Mouse (Mus musculus): ENCODE data around the gene Nlgn1.

DNA sequence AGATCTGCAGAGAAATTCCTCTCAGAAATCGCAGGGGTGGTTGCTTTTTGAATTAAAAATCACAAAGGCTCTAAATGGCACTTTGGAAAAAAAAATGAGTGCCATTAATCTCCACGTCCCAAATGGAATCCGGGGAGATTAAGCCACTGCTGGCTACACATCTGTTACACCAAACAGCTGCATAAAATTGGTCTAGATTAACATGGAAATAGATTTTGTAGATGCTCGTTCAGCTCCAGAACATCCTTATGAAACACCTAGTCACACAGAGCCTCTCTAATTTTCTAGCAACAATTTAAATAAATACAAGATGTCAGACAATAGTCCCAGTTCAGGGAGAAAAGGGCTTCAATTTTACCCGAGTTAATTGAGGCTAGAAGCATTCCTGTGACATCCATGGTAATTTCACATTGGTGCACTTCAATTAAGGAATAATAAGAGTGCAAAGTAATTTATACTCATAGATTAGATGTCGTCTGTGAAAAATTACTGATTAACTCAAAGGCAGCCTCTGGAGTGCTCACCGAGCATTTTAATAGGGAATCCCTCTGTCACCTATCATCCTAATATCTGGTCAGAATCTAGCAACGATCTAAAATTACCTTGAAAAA lies 875.9 kb downstream of the Nlgn1 start:
- no peak for TF ChIP-seq CTCF (conservative IDR thresholded peaks at IDR 0.05; ENCODE audit: low read length)
- no peak for TF ChIP-seq POU5F1 (IDR thresholded peaks at IDR 0.05; ENCODE audit: borderline replicate concordance, low read length)
